Mouse (Mus musculus) embryonic fibroblast, embryonic 13.5 days (primary cell): ENCODE results near the gene Tead1.

Experiments
- CTCF ChIP-seq: IDR thresholded peaks from 2 replicates; pipeline ENCODE4 v1.5.1; 2011; ENCODE audit warnings: mild to moderate bottlenecking, control low read depth, low read length, moderate library complexity, borderline replicate concordance; ENCODE audit not compliant: insufficient read depth
- POLR2A ChIP-seq: IDR thresholded peaks from 2 replicates; pipeline ENCODE4 v1.6.1; 2011; ENCODE audit warnings: low read depth, mild to moderate bottlenecking, control low read depth, low read length, moderate library complexity

DNA sequence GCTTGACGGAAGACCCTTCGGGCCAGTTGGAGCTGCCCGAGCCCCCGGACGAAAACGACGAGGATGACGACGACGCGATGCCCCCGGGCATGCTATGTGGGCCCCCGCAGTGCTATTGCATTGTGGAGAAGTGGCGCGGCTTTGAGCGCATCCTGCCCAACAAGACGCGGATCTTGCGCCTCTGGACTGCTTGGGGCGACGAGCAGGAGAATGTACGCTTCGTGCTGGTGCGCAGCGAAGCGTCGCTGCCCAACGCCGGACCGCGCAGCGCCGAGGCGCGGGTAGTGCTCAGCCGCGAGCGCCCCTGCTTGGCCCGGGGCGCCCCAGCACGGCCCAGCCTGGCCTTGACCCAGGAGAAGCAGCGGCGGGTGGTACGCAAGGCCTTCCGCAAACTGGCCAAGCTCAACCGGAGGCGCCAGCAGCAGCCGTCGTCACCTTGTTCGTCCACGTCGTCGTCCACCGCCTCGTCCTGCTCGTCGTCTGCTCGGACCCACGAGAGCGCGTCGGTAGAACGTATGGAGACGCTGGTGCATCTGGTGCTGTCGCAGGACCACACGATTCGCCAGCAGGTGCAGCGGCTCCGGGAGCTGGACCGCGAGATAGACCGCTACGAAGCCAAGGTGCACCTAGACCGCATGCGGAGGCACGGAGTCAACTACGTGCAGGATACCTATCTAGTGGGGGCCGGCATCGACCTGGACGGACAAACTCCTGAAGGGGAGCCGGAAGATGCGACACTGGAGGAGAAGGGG is 275.4 kb downstream of the Tead1 start:
- TF ChIP-seq CTCF (no peak), POLR2A (no peak)
